Mouse (Mus musculus) liver, postnatal 0 days (tissue): ENCODE measurements around the gene Clmp.

ENCODE experiments used
- CTCF ChIP-seq: sonication (generic); IDR thresholded peaks from 2 replicates; pipeline ENCODE4 v1.5.1; 2016; ENCODE audit warnings: antibody characterized with exemption, low read depth
- EP300 ChIP-seq: IDR thresholded peaks from 2 replicates; pipeline ENCODE4 v1.6.1; 2016; ENCODE audit warnings: antibody characterized with exemption, low read depth, mild to moderate bottlenecking

DNA sequence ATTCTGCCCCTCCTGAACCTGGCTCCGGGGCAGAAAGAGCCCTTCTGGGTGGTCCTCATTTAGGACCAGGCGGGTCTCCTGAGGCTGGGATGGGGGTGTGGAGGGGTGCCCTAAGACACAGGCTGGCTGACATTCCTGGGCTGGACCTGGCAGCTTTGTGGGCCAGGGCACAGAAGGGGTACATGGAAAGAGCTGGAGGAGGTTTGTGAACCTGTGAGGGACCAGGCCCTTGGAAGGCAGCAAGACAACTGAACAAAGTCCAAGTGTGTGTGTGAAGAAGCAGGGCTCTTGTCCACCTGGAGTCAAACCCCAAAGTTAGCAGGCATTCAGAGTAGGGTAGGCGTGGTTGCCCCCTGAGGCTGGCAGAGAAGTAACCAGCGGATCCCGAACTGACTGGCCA, 1.3 kb downstream of the Clmp start:
- TF ChIP-seq CTCF (no peak), EP300 (no peak)
